Mouse (Mus musculus) thymus, adult 2 months (tissue): Measurements from ENCODE around the gene Ccr7.

Source experiments
- CTCF ChIP-seq: fragments of 200-500 bp; IDR thresholded peaks from 2 replicates; pipeline ENCODE4 v1.5.1; 2012; ENCODE audit warnings: mild to moderate bottlenecking, control low read depth, low read length, moderate library complexity, borderline replicate concordance; ENCODE audit not compliant: control insufficient read depth, poor library complexity, insufficient read depth; ENCODE audit errors: extremely low read depth
- POLR2A ChIP-seq: fragments of 200-500 bp; IDR thresholded peaks from 2 replicates; pipeline ENCODE4 v1.6.1; 2012; ENCODE audit warnings: mild to moderate bottlenecking, low read length, control low read depth, moderate library complexity; ENCODE audit not compliant: control insufficient read depth, poor library complexity, insufficient read depth; ENCODE audit errors: extremely low read depth

- TF ChIP-seq POLR2A, result no peak
- TF ChIP-seq CTCF, result no peak
Observed at GRCm38 (mm10) chr11:99170005-99170404, 15.1 kb upstream of the Ccr7 start.
